Mouse (Mus musculus): Measurements from ENCODE around the gene Arfgef3.
"Not testable (repeated sequence)": the region's sequence is repeated elsewhere in the genome, so short reads cannot be mapped to it uniquely, and the experiment has no call there.

Gene Arfgef3

GRCm38 (mm10) chr10:18681385-18681954, 62.3 kb downstream of the Arfgef3 start:
- DNase-seq (ENCODE audit: extremely low spot score, low read depth, low spot score), result no peak

GRCm38 (mm10) chr10:18680661-18681384, 62.9 kb downstream of the Arfgef3 start:
- DNase-seq (ENCODE audit: extremely low spot score, low read depth, low spot score), result no peak

- no peak for DNase-seq (ENCODE audit: extremely low spot score, low read depth, low spot score)
Measured at GRCm38 (mm10) chr10:18678836-18679235, 64.9 kb downstream of the Arfgef3 start.

GRCm38 (mm10) chr10:18664794-18665193, 79.0 kb downstream of the Arfgef3 start:
- DNase-seq (ENCODE audit: extremely low spot score, low read depth, low spot score), result no peak

- no peak for DNase-seq (ENCODE audit: extremely low spot score, low read depth, low spot score)
Measured at GRCm38 (mm10) chr10:18664016-18664415, 79.7 kb downstream of the Arfgef3 start.

- DNase-seq (ENCODE audit: extremely low spot score, low read depth, low spot score), result no peak
Measured at GRCm38 (mm10) chr10:18661606-18662220, 82.0 kb downstream of the Arfgef3 start.

- no peak for DNase-seq (ENCODE audit: extremely low spot score, low read depth, low spot score)
Measured at GRCm38 (mm10) chr10:18660998-18661397, 82.8 kb downstream of the Arfgef3 start.

GRCm38 (mm10) chr10:18657588-18657987, 86.2 kb downstream of the Arfgef3 start:
- no peak for DNase-seq (ENCODE audit: extremely low spot score, low read depth, low spot score)

- DNase-seq (ENCODE audit: extremely low spot score, low read depth, low spot score), result no peak
Measured at GRCm38 (mm10) chr10:18647069-18647468, 96.7 kb downstream of the Arfgef3 start.

GRCm38 (mm10) chr10:18646035-18646434, 97.7 kb downstream of the Arfgef3 start:
- DNase-seq (ENCODE audit: extremely low spot score, low read depth, low spot score), result no peak

- DNase-seq (ENCODE audit: extremely low spot score, low read depth, low spot score), result no peak
Measured at GRCm38 (mm10) chr10:18644346-18644745, 99.4 kb downstream of the Arfgef3 start.

GRCm38 (mm10) chr10:18643506-18643905, 100.2 kb downstream of the Arfgef3 start:
- no peak for DNase-seq (ENCODE audit: extremely low spot score, low read depth, low spot score)

GRCm38 (mm10) chr10:18642854-18643253, 100.9 kb downstream of the Arfgef3 start:
- DNase-seq (ENCODE audit: extremely low spot score, low read depth, low spot score), result no peak

- no peak for DNase-seq (ENCODE audit: extremely low spot score, low read depth, low spot score)
Measured at GRCm38 (mm10) chr10:18640596-18640995, 103.2 kb downstream of the Arfgef3 start.

GRCm38 (mm10) chr10:18635450-18635849, 108.3 kb downstream of the Arfgef3 start:
- DNase-seq (ENCODE audit: extremely low spot score, low read depth, low spot score), result no peak

GRCm38 (mm10) chr10:18634405-18634985, 109.3 kb downstream of the Arfgef3 start:
- DNase-seq (ENCODE audit: extremely low spot score, low read depth, low spot score), result no peak

- no peak for DNase-seq (ENCODE audit: extremely low spot score, low read depth, low spot score)
Measured at GRCm38 (mm10) chr10:18630498-18630897, 113.3 kb downstream of the Arfgef3 start.

GRCm38 (mm10) chr10:18627530-18627929, 116.2 kb downstream of the Arfgef3 start:
- no peak for DNase-seq (ENCODE audit: extremely low spot score, low read depth, low spot score)

- DNase-seq (ENCODE audit: extremely low spot score, low read depth, low spot score), result no peak
Measured at GRCm38 (mm10) chr10:18612796-18613195, 131.0 kb downstream of the Arfgef3 start.

- DNase-seq (ENCODE audit: extremely low spot score, low read depth, low spot score), result not testable (repeated sequence)
Measured at GRCm38 (mm10) chr10:18604827-18605535, 138.8 kb downstream of the Arfgef3 start.

GRCm38 (mm10) chr10:18602030-18602429, 141.7 kb downstream of the Arfgef3 start:
- peak; percentile 26 for DNase-seq (ENCODE audit: extremely low spot score, low read depth, low spot score)

Data from hindlimb bud, embryonic 11.5 days (tissue).